Mouse (Mus musculus) CH12.LX (cell line): ENCODE measurements around the gene Steap3. TPM values are rescaled to one million over a fixed set of nuclear protein-coding genes. Genes with fewer than 3 reads are reported as not detected.

Source experiments
- DNase-seq: peaks from one replicate; pipeline ENCODE4 v3.0.0-alpha.2; 2013; ENCODE audit errors: extremely low read depth
- H3K27ac ChIP-seq: 2 replicates; pipeline ENCODE4 v1.5.1; 2012; ENCODE audit warnings: low read depth, mild to moderate bottlenecking, control low read depth, moderate library complexity; ENCODE audit not compliant: insufficient read depth
- H3K27me3 ChIP-seq: replicated peaks from 2 replicates; pipeline ENCODE3; 2012; ENCODE audit warnings: inconsistent platforms
- H3K36me3 ChIP-seq, 2 experiments: replicated peaks in 1 of 2; 2 replicates each; pipeline versions ENCODE3 to v1.6.1; 2012; ENCODE audit warnings: inconsistent platforms in 1 of 2, low read length in 1 of 2, mild to moderate bottlenecking in 1 of 2, mixed read lengths in 1 of 2, moderate library complexity in 1 of 2; ENCODE audit not compliant: control insufficient read depth in 1 of 2, insufficient read depth in 1 of 2
- H3K4me1 ChIP-seq, 2 experiments: 2 replicates each; pipeline ENCODE4 v1.6.1; 2012; ENCODE audit warnings: inconsistent platforms in 1 of 2, moderate library complexity in 1 of 2; ENCODE audit not compliant: insufficient read depth in 2 of 2, control insufficient read depth in 1 of 2
- H3K4me2 ChIP-seq: 2 replicates; pipeline ENCODE4 v1.6.1; 2012; ENCODE audit warnings: low read depth, mild to moderate bottlenecking, control low read depth; ENCODE audit not compliant: poor library complexity, insufficient read depth, severe bottlenecking
- H3K4me3 ChIP-seq, 3 experiments: fragments of 150-350 bp in 1 of 3; sonication (generic) in 1 of 3; replicated peaks in 1 of 3; 2 replicates each; pipeline versions ENCODE3 to v1.5.1; 2011 to 2012; ENCODE audit warnings: low read depth in 2 of 3, low read length in 2 of 3, mild to moderate bottlenecking in 2 of 3, moderate library complexity in 2 of 3, control low read depth in 1 of 3, improper control_type of control experiment in 1 of 3, inconsistent platforms in 1 of 3, mixed read lengths in 1 of 3; ENCODE audit not compliant: poor library complexity in 1 of 3
- H3K79me2 ChIP-seq: replicated peaks from 2 replicates; pipeline ENCODE4 v1.6.1; 2012; ENCODE audit warnings: mild to moderate bottlenecking, moderate library complexity; ENCODE audit not compliant: control insufficient read depth, poor library complexity, insufficient read depth, severe bottlenecking; ENCODE audit errors: extremely low read depth
- H3K9ac ChIP-seq: 2 replicates; pipeline ENCODE4 v1.6.1; 2012; ENCODE audit warnings: low read depth, mild to moderate bottlenecking, control low read depth, moderate library complexity; ENCODE audit not compliant: insufficient read depth
- H3K9me3 ChIP-seq: replicated peaks from 2 replicates; pipeline ENCODE3; 2012; ENCODE audit warnings: low read length, inconsistent platforms, mixed read lengths
- CTCF ChIP-seq, 2 experiments: IDR thresholded peaks in 1 of 2; conservative IDR thresholded peaks in 1 of 2; 2 replicates each; pipeline ENCODE4 v1.5.1; 2011 to 2012; ENCODE audit warnings: low read depth in 2 of 2, low read length in 2 of 2, improper control_type of control experiment in 1 of 2, inconsistent platforms in 1 of 2, mild to moderate bottlenecking in 1 of 2, moderate library complexity in 1 of 2
- ETS1 ChIP-seq: conservative IDR thresholded peaks from 2 replicates; pipeline ENCODE4 v1.6.1; 2012; ENCODE audit warnings: low read depth, mild to moderate bottlenecking, inconsistent platforms, low read length, improper control_type of control experiment, moderate library complexity
- GABPA ChIP-seq: IDR thresholded peaks from 2 replicates; pipeline ENCODE4 v1.6.1; 2012; ENCODE audit warnings: low read depth, low read length, improper control_type of control experiment, inconsistent platforms; ENCODE audit not compliant: insufficient replicate concordance
- IRF4 ChIP-seq: IDR thresholded peaks from 2 replicates; pipeline ENCODE4 v1.6.1; 2014; ENCODE audit warnings: low read depth, mild to moderate bottlenecking, inconsistent platforms, low read length, improper control_type of control experiment
- KAT2A ChIP-seq: IDR thresholded peaks from 2 replicates; pipeline ENCODE4 v1.6.1; 2012; ENCODE audit warnings: low read length, improper control_type of control experiment, inconsistent platforms; ENCODE audit not compliant: insufficient replicate concordance
- MAFK ChIP-seq: IDR thresholded peaks from 2 replicates; pipeline ENCODE4 v1.6.1; 2011; ENCODE audit warnings: low read length, improper control_type of control experiment; ENCODE audit not compliant: insufficient replicate concordance
- MAX ChIP-seq: IDR thresholded peaks from 2 replicates; pipeline ENCODE4 v1.6.1; 2011; ENCODE audit warnings: low read length, improper control_type of control experiment
- MXI1 ChIP-seq: IDR thresholded peaks from 2 replicates; pipeline ENCODE4 v1.6.1; 2011; ENCODE audit warnings: mild to moderate bottlenecking, low read depth, low read length, improper control_type of control experiment
- MYC ChIP-seq: IDR thresholded peaks from 2 replicates; pipeline ENCODE4 v1.6.1; 2011; ENCODE audit warnings: low read depth, mild to moderate bottlenecking, improper control_type of control experiment, low read length
- NELFE ChIP-seq: IDR thresholded peaks from 2 replicates; pipeline ENCODE4 v1.6.1; 2011; ENCODE audit warnings: low read depth, low read length, improper control_type of control experiment
- PAX5 ChIP-seq: IDR thresholded peaks from 2 replicates; pipeline ENCODE4 v1.6.1; 2012; ENCODE audit warnings: low read length, inconsistent platforms, mixed read lengths
- POLR2A ChIP-seq: IDR thresholded peaks from 2 replicates; pipeline ENCODE4 v1.6.1; 2011; ENCODE audit warnings: low read depth, mild to moderate bottlenecking, improper control_type of control experiment, low read length
- RAD21 ChIP-seq: IDR thresholded peaks from 2 replicates; pipeline ENCODE4 v1.6.1; 2011; ENCODE audit warnings: low read depth, mild to moderate bottlenecking, low read length, improper control_type of control experiment, moderate library complexity
- RCOR1 ChIP-seq: conservative IDR thresholded peaks from 2 replicates; pipeline ENCODE4 v1.6.1; 2012; ENCODE audit warnings: low read depth, mild to moderate bottlenecking, inconsistent platforms, low read length, improper control_type of control experiment
- SMC3 ChIP-seq: IDR thresholded peaks from 2 replicates; pipeline ENCODE4 v1.6.1; 2011; ENCODE audit warnings: low read depth, low read length, improper control_type of control experiment
- TCF12 ChIP-seq: IDR thresholded peaks from 2 replicates; pipeline ENCODE4 v1.6.1; 2014; ENCODE audit warnings: low read depth, mild to moderate bottlenecking, inconsistent platforms, low read length, improper control_type of control experiment
- UBTF ChIP-seq: IDR thresholded peaks from 2 replicates; pipeline ENCODE4 v1.6.1; 2012; ENCODE audit warnings: low read depth, mild to moderate bottlenecking, inconsistent platforms, low read length, improper control_type of control experiment, moderate library complexity
- ZC3H11A ChIP-seq: IDR thresholded peaks from 2 replicates; pipeline ENCODE4 v1.6.1; 2012; ENCODE audit warnings: low read depth, mild to moderate bottlenecking, inconsistent platforms, low read length, improper control_type of control experiment
- ZKSCAN1 ChIP-seq: IDR thresholded peaks from 2 replicates; pipeline ENCODE4 v1.6.1; 2012; ENCODE audit warnings: low read depth, inconsistent platforms, low read length, improper control_type of control experiment, borderline replicate concordance
- dilution Hi-C: fragments of 300-500 bp; cut with MboI; formaldehyde crosslinking; loops from 2 replicates; pipeline ENCODE4 v1.14.3; 2020; ENCODE audit warnings: low sequenced_read_pairs; ENCODE audit not compliant: extremely low pct_unique_long_range_greater_than_20kb, extremely low pct_ligation_motif_present
- in situ Hi-C: fragments of 300-500 bp; cut with MboI; formaldehyde crosslinking; loops from 3 replicates; pipeline ENCODE4 v1.14.3; 2019; ENCODE audit warnings: low sequenced_read_pairs, low pct_ligation_motif_present, low pct_unique_long_range_greater_than_20kb, mixed read lengths
- polyA plus RNA-seq: library from polyadenylated mRNA; unstranded; fragments of >175 nt; gene quantifications from 2 replicates; pipeline ENCODE4 v1.2.1, GENCODE M21; 2012; ENCODE audit warnings: low read depth; ENCODE audit not compliant: insufficient read length
- total RNA-seq, 2 experiments: library from RNA; depleted of rRNA; stranded (reverse); fragments of 300-350 nt in 1 of 2; fragments of >200 nt in 1 of 2; gene quantifications; 2 replicates each; pipeline ENCODE4 v1.2.3; 2012 to 2014

Steap3 gene
- 1.6 and 2.9 TPM in 2 replicates for total RNA-seq (2012; rRNA removed)
- 0.95 and 1.2 TPM in 2 replicates for total RNA-seq (2014; rRNA removed)
- 7.3 and 8.0 TPM in 2 replicates for polyA plus RNA-seq

DNA sequence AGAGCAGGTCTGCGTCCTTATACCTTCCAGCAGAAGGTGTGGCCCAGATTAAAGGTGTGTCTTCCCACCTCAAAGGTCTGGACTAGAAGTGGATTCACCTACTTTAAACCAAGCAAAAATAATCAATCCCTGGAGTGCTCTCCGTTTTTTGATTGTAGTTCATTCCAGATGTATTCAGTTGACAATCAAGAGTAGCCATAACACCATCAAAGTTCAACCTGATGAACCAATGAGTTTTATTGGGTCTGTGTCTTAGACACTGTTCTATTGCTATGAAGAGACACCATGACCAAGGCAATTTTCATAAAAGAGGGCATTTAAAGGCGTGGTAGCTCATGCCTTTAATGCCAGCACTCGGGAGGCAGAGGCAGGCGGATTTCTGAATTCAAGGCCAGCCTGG lies at the start of gene Steap3:
Gene Steap3, minus strand, starts transcription at position 101 of the 400 bp plus-strand sequence.
- no peaks in the 10 kb centered on the region for H3K36me3 ChIP-seq
- no peak for DNase-seq
- peaks cover 8% of the 10 kb centered on the region for H3K9me3 ChIP-seq
- H3K27me3 ChIP-seq = no peaks in the 10 kb centered on the region
- dilution Hi-C loops = no loop called here
- no peak within 1 kb of the TSS for H3K4me2 ChIP-seq
- no peaks in the 10 kb centered on the region for H3K79me2 ChIP-seq
- no peak within 1 kb of the TSS for H3K4me3 ChIP-seq
- peaks cover 16 to 63% of the 10 kb centered on the region in 2 experiments for H3K4me1 ChIP-seq
- H3K27ac ChIP-seq = no peak within 1 kb of the TSS
- no peak within 1 kb of the TSS for H3K9ac ChIP-seq
- TF ChIP-seq PAX5 (no peak), MAFK (no peak), MYC (no peak), NELFE (no peak)
- in situ Hi-C loops = no loop called here

DNA sequence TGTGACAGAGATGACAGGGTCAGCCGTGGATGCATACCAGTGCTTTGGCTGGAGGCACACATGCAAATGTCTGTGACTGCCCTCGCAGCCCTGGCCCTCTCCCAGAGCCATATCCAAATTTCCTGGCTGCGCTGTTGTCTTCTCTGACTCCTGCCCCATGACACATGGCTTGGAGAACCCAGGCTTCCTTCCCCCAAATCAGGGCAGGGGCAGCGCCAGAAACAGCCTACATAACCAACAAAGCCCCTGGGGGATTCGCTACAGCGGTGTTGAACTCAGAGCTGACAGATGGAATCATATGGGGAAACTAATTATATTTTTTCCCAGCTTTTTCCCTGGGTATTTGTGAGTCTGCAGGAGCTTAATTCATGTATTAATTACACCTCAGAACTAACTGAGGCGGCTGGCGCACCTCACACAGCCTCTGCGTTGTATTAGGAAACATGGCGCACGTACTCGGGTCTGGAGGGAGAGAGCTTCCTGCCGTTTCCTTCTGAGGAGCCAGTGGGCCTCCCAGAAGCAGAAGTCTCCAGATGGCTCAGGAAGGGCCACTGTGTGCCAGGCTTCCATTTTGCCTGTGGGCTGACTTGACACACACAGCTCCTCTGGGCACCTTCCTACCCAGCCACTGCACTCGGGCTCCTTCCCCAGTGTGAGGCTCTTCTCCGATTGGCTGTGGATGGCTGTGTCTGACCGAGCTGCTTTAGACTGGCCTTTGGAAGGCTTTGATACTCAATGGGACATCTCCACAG lies 48.9 kb upstream of the Steap3 start:
- in situ Hi-C loops = loop anchor here (10.0 kb wide), 1 partner anchor 233 kb away; no protein-coding TSS in a partner anchor
- H3K4me3 ChIP-seq = no peak overlapping the region
- dilution Hi-C loops = no loop called here
- no peaks in the 10 kb centered on the region for H3K36me3 ChIP-seq
- DNase-seq = no peak
- no peak overlapping the region for H3K4me2 ChIP-seq
- no peaks in the 10 kb centered on the region for H3K9me3 ChIP-seq
- no peaks in the 10 kb centered on the region for H3K27me3 ChIP-seq
- no peaks in the 10 kb centered on the region for H3K79me2 ChIP-seq
- H3K4me1 ChIP-seq = peaks cover 0 to 8% of the 10 kb centered on the region in 2 experiments; a peak in 3 of 4 replicates
- no peak for TF ChIP-seq SMC3
- no peak for TF ChIP-seq IRF4
- no peak for TF ChIP-seq KAT2A
- no peak for TF ChIP-seq RAD21
- no peak for TF ChIP-seq ZKSCAN1
- TF ChIP-seq CTCF (conservative IDR thresholded peaks at IDR 0.05 in 1 of 2, IDR thresholded peaks at IDR 0.05 in 1 of 2; ENCODE audit: low read depth in 2 of 2, low read length in 2 of 2) = no peak
- no peak for TF ChIP-seq ETS1
- no peak for TF ChIP-seq MXI1
- TF ChIP-seq RCOR1 = no peak
- no peak for TF ChIP-seq MAX
- no peak for TF ChIP-seq PAX5
- no peak for TF ChIP-seq ZC3H11A
- TF ChIP-seq MYC = no peak
- no peak for TF ChIP-seq TCF12
- no peak for TF ChIP-seq POLR2A
- no peak for TF ChIP-seq GABPA
- TF ChIP-seq UBTF = no peak
- no peak overlapping the region for H3K9ac ChIP-seq
- H3K27ac ChIP-seq = no peak overlapping the region
